Mouse (Mus musculus): Measurements from ENCODE around the gene Nrg3. TPM values are rescaled to one million over a fixed set of nuclear protein-coding genes. Genes with fewer than 3 reads are reported as not detected.

Gene Nrg3
- total RNA-seq, 1 experiment from 2014 or later = 6.1 TPM

Small RNAs within 50 kb of the gene (microRNA-seq; reads per million reads assigned to microRNA genes)
- 0 reads per million in 2 experiments for gene Gm27332
